Mouse (Mus musculus): ENCODE measurements around the gene Ubfd1.

Gene Ubfd1

DNA sequence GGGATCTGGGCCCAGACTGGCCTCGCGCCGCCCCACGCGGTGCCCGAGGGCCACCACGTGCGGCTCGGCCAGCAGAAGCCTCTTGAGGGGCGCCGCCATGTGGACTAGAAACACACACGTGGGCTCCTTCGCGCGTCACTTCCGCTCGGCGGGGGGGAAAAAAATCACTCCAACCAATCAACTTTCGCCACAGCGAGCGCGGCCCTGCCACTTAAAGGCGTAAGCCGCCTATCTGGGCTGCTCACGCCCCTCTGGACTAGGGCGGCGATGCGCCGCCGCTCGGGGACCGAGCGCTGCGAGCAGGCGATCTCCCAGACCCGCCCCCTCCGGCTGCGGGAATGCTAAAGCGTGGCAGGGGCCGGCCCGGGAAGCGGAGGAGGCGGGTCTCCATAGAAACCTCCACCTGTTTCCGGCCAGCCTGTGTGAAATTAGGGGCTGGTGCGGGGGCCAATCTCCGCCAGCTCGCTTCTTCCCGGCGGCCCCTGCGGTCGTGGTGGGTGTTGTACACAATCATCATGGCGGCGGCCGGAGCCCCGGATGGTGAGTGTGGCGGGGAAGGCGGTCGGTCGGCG is at the start of gene Ubfd1, which contains the start of gene Ears2:
TSS of gene Ubfd1 (plus strand) at position 231 of the 572 bp plus-strand sequence.
TSS of gene Ears2 (minus strand) at position 319 of the 572 bp plus-strand sequence.
- peak; percentile 96 for DNase-seq (ENCODE audit: low read depth, low spot score)

DNA sequence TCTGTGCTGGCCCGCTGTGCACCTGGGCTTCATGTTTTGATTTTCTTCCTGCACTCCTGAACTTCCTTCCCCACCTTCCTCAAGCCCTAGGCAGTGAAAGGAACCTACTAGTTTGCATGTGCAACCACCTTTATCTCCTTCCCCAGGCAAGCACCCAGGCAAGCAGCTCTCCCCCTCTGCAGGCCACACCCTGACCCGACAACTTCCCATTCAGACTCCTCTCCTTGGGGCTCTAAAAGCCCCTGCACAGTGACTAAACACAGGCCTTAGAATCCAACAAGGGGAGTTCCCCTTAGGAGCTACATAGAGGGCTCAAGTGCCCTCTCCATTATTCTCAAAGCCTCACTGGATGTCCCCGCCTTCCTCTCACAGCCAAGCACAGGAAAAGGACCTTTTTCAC is 48.7 kb upstream of the Ubfd1 start:
- no peak for DNase-seq (ENCODE audit: low read depth, low spot score)

DNA sequence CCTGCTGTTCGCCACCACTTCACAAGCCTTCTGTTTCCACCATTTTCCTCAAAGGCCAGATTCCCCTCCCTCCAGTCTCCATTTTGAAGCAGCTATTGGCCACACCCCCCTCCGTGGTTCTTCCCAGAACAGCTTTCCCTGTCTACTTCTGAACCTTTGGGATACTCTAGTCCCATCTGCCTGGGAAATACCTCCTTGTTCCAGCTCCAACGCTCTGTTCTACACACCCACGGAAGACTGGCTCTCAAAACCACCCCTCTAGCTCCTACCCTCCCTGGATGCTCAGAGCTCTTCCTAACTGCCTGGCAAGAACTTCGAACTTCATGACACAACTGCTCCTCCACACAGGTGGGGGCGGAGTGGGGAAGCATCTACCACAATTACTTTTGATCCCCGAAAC is 48.0 kb upstream of the Ubfd1 start:
- DNase-seq (ENCODE audit: low read depth, low spot score) = no peak

DNA sequence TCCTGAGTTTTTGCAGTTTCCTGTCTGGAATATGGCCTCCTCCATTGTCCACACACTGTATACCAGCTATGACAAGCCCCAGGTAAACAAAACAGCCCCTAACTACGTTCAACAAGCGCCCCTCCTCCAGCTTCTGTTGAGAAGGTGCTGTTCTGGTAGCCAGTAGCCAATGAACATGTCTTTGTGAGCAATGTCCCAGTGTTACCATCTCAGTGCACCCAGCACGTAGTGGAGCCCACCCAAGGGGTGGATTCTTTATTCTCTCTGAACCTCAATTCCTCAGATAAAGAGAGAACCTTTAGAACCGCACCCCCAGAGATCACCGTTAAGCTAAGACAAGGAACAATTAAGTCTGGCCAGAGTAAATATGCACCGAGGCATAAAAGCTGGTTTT is 46.7 kb upstream of the Ubfd1 start:
- DNase-seq (ENCODE audit: low read depth, low spot score) = no peak

DNA sequence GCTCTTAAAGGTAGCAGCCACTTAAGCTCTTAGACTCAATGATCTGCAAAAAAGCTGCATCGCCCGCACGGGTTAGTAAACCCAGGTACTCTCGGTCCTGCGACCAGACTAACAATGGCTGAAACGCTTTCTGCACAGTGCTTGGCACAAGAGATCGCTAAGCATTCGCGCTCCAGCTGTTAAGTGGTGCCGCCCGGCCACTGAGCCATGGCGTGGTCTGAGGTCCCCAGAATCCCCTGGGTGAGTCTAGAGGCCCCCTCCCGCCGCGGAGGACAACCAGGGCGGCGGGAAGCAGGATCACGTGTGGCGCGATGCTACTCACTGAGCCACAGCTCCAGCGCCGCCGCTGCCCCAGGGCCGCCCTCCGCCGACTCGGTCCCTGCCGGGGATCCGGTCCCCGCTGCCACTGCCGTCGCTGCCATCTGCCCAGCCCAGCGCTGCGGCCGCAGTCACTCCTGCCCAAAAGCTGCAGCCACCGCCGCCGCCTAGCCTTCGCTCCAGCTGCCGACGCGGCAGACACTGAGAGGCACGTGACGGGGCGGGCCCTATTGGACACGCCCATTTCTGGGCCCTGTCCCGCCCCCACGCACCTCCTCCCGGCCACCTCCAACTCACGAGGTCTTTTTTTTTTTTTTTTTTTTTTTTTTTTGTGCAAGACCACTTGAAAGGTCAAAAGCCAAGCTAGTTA is 46.2 kb upstream of the Ubfd1 start, which contains the start of gene Gga2:
TSS of gene Gga2 (minus strand) at position 556 of the 688 bp plus-strand sequence.
- DNase-seq (ENCODE audit: low read depth, low spot score) = peak; percentile 88

DNA sequence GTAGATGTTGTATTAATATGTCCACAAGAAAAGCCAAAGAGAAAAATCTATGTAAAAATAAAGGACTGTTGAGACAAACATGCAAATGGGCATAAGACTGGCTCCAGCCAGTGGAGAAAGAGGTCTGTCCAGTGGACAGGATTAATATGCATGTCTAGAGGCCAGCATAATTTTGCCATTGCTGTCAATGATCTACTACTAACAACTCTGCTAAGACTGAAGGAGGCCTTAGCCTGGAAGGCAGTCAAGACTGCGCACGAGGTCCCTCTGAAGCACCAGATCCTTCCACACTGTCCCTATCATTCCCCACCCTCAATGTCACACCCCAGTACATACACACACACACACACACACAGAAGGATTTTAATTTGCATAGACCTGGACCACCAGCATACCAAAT is 44.8 kb upstream of the Ubfd1 start:
- no peak for DNase-seq (ENCODE audit: low read depth, low spot score)

DNA sequence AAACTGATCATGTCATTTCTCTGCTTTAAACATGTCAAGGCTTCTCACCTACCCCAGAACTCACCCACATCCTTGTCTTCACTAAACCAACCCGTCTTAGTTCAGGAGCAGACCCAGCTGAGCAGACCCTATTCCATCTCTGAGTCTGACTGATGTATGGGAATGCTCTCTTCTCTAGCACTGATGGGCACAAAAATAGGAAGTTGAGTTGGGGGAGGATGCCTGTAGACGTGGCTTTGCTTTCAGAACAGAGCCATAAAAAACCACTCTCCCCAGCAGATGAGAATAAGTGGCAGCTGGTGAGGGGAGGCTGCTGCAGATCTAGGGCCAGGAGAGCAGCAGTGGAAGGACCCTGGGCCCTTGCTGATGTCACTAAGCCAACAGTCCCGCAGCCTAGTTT is 33.6 kb upstream of the Ubfd1 start:
- no peak for DNase-seq (ENCODE audit: low read depth, low spot score)

DNA sequence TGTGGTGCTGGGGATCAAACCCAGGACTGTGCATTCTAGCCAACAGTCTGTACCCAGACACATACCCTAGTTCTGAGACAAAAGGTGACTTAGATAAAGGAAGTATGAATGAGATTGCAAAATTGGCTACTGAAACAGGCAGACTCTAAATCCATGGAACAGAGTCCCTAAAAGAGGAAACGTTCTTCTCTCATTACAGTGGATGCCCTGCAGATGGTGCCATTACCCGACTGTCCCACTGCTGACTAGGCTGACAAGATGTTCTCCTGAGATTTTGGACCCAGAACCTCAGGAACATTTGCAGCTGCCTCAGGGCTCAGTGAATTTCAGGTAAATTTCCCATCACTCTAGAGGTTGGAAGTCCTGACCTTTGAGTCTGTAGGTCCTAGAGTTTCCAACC is 32.6 kb upstream of the Ubfd1 start:
- DNase-seq (ENCODE audit: low read depth, low spot score) = no peak

DNA sequence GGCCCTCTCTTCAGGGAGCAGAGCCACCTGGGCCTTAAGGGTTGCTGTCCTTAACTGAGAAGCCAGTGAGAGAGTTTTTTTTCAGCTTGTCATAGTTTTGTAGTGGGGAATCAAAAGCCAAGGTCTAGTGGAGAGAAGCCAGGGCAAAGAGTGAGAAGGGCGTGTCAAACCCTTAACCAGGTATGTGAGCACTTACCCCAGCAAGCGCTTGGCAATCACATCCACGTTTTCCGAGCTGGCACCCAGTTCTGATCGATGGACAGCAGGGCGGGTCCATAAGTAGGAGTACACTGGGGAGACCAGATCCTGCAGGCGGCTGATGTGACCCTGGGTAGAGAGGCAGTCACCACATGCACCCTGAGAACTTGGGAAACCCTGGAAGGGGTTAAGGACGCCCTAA is 22.9 kb upstream of the Ubfd1 start:
- no peak for DNase-seq (ENCODE audit: low read depth, low spot score)

DNA sequence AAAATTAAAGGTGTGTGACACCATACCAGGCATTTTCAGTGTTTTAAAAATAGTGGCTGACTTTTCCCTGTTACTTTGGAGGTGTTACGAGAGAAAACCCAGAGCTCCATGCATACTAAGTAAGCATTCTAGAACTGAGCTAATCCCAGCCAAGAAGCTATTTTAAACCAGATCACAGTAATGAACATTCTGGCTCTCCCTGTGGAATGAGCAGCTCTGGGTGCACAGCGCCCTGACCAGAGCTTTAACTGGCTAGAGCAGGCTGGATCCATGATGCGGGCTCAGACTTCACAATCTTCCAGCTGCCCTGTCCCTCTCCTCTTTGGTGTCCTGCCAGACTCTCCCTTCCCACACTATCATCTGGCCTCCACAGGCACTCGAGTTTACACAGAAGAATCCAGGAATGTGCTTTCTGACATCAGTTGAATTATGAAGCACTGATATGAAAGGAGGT is 21.8 kb upstream of the Ubfd1 start:
- DNase-seq (ENCODE audit: low read depth, low spot score) = no peak

DNA sequence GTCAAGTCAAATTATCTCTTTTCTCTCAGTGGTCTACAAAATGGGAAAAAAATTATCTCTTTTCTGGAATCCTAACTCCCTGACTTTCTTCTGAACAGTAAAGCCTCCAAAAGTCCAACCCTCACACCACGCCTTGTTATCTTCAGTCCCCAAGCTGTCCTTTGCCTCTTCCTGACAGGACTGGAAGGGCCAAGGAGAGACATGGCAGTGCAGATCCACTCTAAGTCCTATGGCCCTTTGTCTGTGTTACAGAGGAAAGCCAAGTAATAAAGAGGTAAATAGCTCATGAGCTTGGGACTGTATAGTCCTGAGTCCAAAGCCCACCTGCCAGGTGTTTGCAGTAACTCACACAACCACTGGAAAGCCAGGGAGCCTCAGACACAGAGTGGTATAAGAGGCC is 21.3 kb upstream of the Ubfd1 start:
- no peak for DNase-seq (ENCODE audit: low read depth, low spot score)

DNA sequence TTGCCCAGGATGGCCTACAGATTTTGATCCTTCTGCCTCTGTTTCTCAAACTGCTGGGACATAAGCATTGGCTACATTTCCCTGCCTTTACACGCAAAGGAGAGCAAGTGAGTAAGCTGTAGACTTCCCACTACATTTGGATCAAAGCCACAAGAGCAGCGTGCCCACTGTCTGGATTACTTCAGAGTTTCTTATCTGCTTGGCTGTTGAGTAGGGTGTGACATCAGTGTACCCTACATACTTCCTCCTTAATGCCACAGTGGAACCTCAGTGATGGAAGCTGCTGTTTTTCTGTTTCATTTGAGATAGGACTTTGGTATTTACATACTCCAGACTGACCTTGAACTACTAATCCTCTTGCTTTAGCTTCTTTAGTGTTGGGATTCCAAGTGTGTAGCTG is 20.2 kb upstream of the Ubfd1 start:
- no peak for DNase-seq (ENCODE audit: low read depth, low spot score)

DNA sequence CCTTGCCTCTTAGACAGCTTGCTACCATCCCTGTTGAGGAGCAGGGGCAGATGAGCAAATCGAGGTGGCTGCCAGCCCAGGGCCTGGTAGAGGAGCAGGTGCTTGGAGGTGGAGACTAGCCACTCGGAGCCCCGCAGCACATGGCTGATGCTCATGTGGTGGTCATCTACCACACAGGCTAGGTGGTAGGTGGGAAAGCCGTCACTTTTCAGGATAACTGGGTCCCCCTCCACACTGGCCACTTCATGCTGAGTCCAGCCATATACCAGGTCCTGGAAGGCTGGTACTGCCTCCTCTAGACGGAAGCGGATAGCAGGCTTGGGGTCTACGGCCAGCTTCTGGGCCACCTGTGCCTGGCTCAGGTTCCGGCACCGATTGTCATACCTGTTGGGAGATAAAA is 18.8 kb upstream of the Ubfd1 start:
- no peak for DNase-seq (ENCODE audit: low read depth, low spot score)

DNA sequence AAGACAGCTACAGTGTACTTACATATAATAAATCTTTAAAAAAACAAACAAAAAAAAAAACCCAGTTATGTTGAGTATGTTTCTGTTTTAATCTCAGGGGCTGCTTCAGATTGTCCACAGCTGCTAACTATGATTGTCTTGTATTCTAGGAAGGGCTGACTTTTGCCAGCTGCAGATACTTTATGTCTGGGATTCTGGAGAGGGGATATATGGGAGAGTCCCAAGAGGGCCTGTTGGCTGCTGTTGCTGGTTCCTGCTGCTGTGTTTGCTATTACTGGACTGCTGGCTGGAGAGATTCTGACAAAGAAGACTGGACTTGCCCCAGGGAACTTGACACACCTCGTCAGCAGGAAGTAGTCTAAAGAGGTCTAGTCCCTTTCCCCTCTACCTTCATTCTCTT is 16.1 kb upstream of the Ubfd1 start:
- DNase-seq (ENCODE audit: low read depth, low spot score) = no peak

DNA sequence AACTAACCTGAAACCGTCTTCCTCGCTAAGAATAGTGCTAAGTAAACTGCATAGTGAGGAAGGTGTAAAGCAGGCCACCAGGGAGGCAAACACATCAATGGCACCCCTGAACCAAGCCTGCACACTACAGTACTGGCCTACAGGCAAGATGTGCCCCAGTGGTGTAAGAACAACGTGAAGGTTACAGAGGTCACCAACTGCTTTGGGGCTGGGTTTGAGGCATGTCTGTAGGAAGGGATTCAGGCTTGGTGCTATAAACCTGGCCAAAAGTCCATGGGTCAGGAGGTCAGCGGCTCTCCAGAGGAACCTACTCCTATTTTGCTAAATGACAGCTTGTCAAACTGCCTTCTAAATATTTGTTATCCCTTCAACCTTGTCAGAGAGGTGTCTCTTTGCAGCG is 10.3 kb upstream of the Ubfd1 start:
- no peak for DNase-seq (ENCODE audit: low read depth, low spot score)

DNA sequence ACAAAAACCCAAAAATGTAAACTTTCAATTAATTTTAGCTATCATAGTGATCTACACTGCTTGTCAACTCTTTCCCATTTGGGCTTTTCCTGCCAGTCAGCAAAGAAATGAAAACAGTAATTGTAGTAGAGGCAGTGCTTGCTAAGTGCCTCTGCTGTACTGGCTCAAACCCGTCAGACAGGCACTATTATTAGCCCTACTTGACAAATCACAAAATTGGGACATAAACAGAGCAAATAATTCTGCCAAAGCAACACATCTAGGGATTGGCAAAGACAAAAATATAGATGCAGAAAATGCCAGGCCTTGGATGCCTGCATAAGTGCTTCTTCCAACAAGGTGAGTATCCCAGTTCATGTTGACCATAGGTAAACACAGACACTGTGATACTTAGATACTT is 1.3 kb upstream of the Ubfd1 start:
- peak; percentile 12 for DNase-seq (ENCODE audit: low read depth, low spot score)

DNA sequence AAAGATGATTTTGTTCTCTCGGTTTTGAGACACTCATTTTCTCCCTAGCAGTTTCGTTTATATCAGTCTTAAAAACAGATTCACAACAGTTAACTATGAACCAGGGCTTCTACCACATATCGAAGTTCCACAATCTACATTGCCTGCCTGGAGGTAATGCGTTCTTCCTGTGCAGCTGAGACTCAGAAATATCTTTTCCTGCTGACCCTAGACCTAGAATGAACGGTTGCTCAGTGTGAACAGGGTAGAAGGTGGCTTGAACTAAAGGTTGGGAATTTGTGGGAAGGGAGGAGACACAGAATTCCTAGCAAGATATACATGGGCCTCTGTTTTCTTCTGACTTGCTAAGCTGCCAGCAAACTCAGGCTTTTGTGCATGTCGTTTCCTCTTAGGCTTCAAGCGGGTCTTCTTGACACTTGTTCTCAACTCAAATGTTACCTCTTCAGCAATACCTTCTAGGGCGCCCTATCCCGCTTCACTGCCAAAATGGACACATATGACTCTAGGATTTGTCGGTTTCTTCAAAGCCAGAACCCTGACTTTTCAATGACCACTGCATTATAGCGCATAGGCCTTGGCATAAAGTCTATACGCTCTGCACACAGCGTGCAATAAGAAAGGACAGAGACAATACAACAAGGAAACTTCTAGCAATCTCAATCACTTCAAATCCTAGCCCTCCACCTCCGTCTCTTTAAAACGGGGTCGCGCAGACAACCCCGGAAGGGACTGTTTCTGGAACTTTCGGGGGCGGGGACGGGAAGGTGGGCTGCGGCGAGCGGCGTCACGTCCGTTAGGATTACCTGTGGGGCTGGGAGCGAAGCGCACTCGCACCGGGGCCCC is 652 bp upstream of the Ubfd1 start:
- no peak for DNase-seq (ENCODE audit: low read depth, low spot score)

DNA sequence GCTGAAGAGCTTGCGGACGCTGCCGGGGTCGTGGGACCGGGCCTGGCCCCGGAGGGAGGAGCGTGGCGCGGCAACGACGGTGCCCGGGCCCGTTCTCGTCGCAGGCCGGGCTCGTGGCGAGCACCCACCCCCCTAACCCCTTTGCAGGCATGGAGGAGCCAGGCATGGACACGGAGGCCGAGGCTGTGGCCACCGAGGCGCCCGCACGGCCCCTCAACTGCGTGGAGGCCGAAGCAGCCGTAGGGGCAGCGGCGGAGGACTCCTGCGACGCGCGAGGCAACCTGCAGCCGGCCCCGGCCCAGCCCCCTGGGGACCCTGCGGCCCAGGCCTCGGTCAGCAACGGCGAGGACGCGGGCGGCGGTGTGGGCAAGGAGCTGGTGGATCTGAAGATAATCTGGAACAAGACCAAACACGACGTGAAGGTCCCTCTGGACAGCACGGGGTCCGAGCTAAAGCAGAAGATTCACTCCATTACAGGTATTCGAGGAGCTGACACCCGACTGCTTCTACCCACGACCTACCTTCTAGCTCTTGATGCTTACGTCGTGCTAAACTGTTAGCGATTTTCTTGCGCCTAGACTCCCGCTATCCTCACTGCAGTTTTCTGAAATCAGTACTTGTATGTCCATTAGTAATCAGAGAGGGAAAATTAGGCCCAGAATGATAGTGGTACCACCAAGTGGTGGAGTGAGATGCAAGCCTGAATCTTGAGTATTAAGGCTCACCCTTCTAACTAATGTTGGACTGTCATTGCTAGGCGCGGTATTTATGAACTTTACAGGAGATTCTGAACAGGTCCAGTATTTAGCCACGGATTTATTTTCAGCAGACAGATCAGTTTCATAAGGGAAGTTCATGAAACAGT is 774 bp downstream of the Ubfd1 start:
- DNase-seq (ENCODE audit: low read depth, low spot score) = no peak

DNA sequence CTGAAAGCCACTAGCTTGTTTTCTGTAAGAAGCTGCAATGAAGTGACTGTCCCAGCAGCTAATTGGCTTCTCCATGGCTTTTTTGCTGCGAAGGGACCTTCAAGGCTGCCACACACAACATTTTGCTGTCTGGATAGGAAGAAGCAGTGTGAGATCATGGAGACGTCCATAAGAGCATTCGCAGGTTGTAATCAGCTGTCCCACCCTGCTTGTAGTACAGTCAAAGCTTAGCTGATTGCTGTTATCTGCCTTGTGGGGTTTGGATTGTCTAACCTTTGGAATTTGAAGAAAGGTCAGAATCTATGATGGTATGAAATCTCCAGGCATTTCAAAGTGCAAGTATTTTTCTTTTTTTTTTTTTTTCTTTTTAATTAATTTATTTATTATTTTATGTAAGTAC is 7.4 kb downstream of the Ubfd1 start:
- no peak for DNase-seq (ENCODE audit: low read depth, low spot score)

DNA sequence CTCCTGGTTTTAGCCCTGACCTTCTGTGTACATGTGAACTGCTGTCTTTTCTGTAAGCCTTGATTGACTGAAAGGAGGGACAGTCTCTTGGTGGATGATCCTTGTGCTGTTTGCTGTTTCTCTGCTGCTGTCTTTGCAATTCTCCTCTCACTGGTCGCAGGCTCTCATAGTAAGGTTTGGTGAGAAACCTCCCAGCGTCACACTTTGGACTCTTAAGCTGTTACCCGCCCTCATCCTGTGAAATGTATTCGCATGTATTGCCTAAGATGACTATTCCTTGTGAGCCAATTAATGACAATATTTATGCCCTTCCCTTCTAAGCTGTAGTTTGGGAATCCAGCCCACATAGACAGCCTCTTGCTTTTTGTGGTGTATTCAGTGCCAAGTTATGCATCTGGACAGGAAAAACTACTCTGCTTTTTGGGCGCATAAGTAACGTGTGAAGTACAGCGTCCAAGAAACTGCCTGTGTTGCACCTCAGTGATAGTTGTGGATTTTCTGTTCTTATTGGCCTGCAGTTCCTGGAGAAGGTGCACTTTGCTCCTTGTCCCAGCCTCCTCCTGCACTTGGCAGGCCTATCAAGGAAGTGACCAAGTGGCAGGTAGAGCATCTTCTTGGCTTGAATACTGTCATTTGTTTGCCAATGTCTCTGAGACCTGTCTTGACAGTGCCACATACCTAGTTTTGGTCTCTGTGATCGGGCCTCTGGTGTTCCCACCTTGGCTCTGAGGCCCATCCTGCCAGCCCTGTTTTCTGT is 13.0 kb downstream of the Ubfd1 start:
- no peak for DNase-seq (ENCODE audit: low read depth, low spot score)

DNA sequence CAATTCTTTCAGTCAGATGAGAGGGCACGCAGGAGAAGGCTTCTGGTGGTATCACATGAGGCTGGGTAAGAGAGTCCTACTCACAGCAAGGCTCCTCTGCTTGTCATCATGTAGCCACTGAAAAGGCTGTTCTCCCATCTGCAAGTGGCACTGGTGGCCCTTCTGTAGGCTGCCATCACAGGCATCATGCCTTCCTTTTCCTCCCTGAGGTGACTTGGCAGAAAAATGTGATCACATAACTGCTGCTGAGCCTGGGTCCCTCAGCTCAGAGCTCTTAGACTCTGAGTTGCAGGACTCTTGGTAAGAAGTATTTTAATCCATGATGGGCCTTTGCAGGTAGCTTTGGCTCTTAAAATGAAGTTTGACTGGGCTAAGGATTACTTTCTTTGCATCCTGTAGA is 14.1 kb downstream of the Ubfd1 start:
- no peak for DNase-seq (ENCODE audit: low read depth, low spot score)
